Mouse (Mus musculus) heart, postnatal 0 days (tissue): ENCODE data around the gene Hoxc12. TPM values are rescaled to one million over a fixed set of nuclear protein-coding genes. Genes with fewer than 3 reads are reported as not detected.

ENCODE experiments used
- ATAC-seq: fragments of 200-750 bp; cut with Nextera tagmentation; 2 replicates; pipeline ENCODE4 v1.8.0; 2017; ENCODE audit warnings: low read depth, moderate number of reproducible peaks, moderate library complexity; ENCODE audit not compliant: insufficient read depth
- DNase-seq: peaks from one replicate; pipeline ENCODE4 v3.0.0-alpha.2; 2016; ENCODE audit warnings: low spot score
- H3K27ac ChIP-seq: fragments of 300-500 bp; sonication (generic); 2 replicates; pipeline ENCODE4 v1.5.1; 2014; ENCODE audit warnings: low read depth, mild to moderate bottlenecking
- H3K27me3 ChIP-seq: fragments of 300-500 bp; sonication (generic); 2 replicates; pipeline ENCODE4 v1.6.1; 2014; ENCODE audit warnings: low read length, mixed read lengths; ENCODE audit not compliant: control insufficient read depth, insufficient read depth
- H3K36me3 ChIP-seq: fragments of 300-500 bp; sonication (generic); replicated peaks from 2 replicates; pipeline ENCODE4 v1.6.1; 2014; ENCODE audit warnings: low read length, mixed read lengths; ENCODE audit not compliant: control insufficient read depth, insufficient read depth
- H3K4me1 ChIP-seq: fragments of 300-500 bp; sonication (generic); 2 replicates; pipeline ENCODE4 v1.6.1; 2014; ENCODE audit warnings: antibody characterized with exemption; ENCODE audit not compliant: control insufficient read depth, insufficient read depth
- H3K4me2 ChIP-seq: fragments of 300-500 bp; sonication (generic); 2 replicates; pipeline ENCODE4 v1.6.1; 2014; ENCODE audit warnings: low read depth, mild to moderate bottlenecking, low read length, moderate library complexity
- H3K4me3 ChIP-seq: fragments of 300-500 bp; sonication (generic); 2 replicates; pipeline ENCODE4 v1.5.1; 2014; ENCODE audit warnings: low read depth, low read length
- H3K9ac ChIP-seq: fragments of 300-500 bp; sonication (generic); replicated peaks from 2 replicates; pipeline ENCODE4 v1.6.1; 2014; ENCODE audit warnings: low read depth, low read length, mixed read lengths
- H3K9me3 ChIP-seq: fragments of 300-500 bp; sonication (generic); replicated peaks from 2 replicates; pipeline ENCODE4 v1.6.1; 2016; ENCODE audit warnings: low read length; ENCODE audit not compliant: control insufficient read depth
- CTCF ChIP-seq: IDR thresholded peaks from 2 replicates; pipeline ENCODE4 v1.5.1; 2016; ENCODE audit warnings: antibody characterized with exemption, control low read depth, low read depth
- EP300 ChIP-seq: IDR thresholded peaks from 2 replicates; pipeline ENCODE4 v1.6.1; 2016; ENCODE audit warnings: antibody characterized with exemption, low read depth
- WGBS: fragments of 180-500 bp; shearing (Covaris S2); extraction: QIAGEN DNeasy Blood & Tissue Kit; methylation state at CpG from one replicate; pipeline ENCODE4 v1.1.7; 2014; 5-methylcytosine and 5-hydroxymethylcytosine counted together
- microRNA-seq: library from miRNA; unstranded; fragments of <30 nt; microRNA quantifications from one replicate; pipeline ENCODE4, GENCODE M21; 2016
- polyA plus RNA-seq: library from polyadenylated mRNA; unstranded; fragments of >200 nt; fragmentation: Nextera tagmentation; extraction: Ambion mirVana; gene quantifications from 2 replicates; pipeline ENCODE4 v1.2.1, GENCODE M21; 2015
- total RNA-seq: library from RNA; depleted of rRNA; stranded (reverse); fragments of >200 nt; gene quantifications from 2 replicates; pipeline ENCODE4 v1.2.3, GENCODE M21; 2014; ENCODE audit warnings: low replicate concordance; rRNA removed

Hoxc12 gene
- total and polyA plus RNA-seq, 2 experiments from 2014 or later = not detected

DNA sequence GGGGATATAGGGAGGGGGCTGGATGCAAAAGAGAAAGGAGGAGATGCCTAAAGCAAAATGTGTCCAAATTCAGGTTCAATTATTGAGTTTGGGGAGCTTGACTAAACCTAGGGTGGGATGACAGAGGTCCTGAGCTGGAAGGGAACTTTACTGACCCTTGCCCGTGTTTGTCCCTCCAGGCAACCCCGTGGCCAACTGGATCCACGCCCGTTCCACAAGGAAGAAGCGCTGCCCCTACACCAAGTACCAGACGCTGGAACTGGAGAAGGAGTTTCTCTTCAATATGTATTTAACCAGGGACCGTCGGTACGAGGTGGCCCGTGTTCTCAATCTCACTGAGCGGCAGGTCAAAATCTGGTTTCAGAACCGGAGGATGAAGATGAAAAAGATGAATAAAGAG, 47.2 kb downstream of the Hoxc12 start:
- H3K4me2 ChIP-seq = no peak overlapping the region
- peaks cover 6% of the 10 kb centered on the region; the same call in 1 of the 2 replicates for H3K4me1 ChIP-seq
- H3K36me3 ChIP-seq = no peaks in the 10 kb centered on the region
- WGBS = 3% methylated on average over 12 of the region's 12 CpGs
- TF ChIP-seq CTCF = no peak
- no peak for TF ChIP-seq EP300
- H3K4me3 ChIP-seq = no peak overlapping the region
- no peak overlapping the region for H3K27ac ChIP-seq
- H3K9ac ChIP-seq = no peak overlapping the region
- H3K9me3 ChIP-seq = no peaks in the 10 kb centered on the region
- no peak for ATAC-seq
- H3K27me3 ChIP-seq = peaks cover 99% of the 10 kb centered on the region
- no peak for DNase-seq

DNA sequence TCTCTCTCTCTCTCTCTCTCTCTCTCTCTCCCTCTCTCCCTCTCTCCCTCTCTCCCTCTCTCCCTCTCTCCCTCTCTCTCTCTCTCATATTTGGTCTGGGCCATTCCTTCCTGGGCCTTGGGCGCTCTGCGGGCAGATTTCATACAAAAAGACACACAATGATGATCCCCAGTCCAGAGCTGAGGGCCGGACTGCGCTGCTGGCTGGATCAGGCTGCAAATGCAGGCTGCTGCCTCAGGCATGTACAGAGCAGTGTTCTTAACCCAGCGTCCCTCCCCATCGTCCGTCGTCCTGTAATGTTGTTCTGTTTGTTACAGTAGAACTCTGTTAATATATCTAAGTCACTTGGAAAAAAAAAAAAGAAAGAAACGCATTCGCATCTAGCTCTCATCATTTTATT, 48.0 kb downstream of the Hoxc12 start:
- no peak for DNase-seq
- 2% methylated on average over 10 of the region's 10 CpGs for WGBS
- ATAC-seq = no peak

DNA sequence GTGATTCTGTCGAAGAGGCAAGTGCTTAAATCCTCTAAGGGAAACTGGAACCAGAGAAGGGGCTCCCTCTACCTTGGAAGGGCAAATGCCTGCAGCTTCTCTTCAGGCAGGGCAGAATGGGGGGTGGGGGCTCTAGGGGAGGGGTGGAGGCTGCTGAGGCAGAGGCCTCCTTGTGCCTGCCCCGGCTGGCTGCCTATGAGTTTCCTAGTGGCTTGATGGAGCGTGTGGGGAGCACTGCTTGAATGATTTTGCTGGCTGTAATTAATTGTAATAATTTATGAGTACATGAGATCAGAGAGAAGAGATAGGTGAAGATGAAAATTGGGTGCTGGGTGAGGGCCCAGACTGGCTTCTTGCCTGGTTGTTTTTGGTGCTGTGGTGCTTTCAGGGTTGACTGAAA, 48.4 kb downstream of the Hoxc12 start:
- ATAC-seq = no peak
- Histone ChIP-seq H3K4me3 (no peak overlapping the region), H3K9me3 (no peaks in the 10 kb centered on the region), H3K4me2 (no peak overlapping the region), H3K4me1 (peaks cover 6% of the 10 kb centered on the region; the same call in 1 of the 2 replicates), H3K27me3 (peaks cover 99% of the 10 kb centered on the region), H3K27ac (no peak overlapping the region), H3K36me3 (no peaks in the 10 kb centered on the region), H3K9ac (no peak overlapping the region)
- TF ChIP-seq EP300 (no peak), CTCF (no peak)
- WGBS = under 1% methylated on average over 3 of the region's 3 CpGs
- DNase-seq = no peak

More for the DNA sequence above, 48.0 kb downstream of the Hoxc12 start:
- Histone ChIP-seq H3K27me3 (peaks cover 99% of the 10 kb centered on the region), H3K4me1 (peaks cover 6% of the 10 kb centered on the region; the same call in 1 of the 2 replicates), H3K4me2 (no peak overlapping the region), H3K27ac (no peak overlapping the region), H3K4me3 (no peak overlapping the region), H3K36me3 (no peaks in the 10 kb centered on the region), H3K9ac (no peak overlapping the region), H3K9me3 (no peaks in the 10 kb centered on the region)
- TF ChIP-seq CTCF (no peak), EP300 (no peak)

DNA sequence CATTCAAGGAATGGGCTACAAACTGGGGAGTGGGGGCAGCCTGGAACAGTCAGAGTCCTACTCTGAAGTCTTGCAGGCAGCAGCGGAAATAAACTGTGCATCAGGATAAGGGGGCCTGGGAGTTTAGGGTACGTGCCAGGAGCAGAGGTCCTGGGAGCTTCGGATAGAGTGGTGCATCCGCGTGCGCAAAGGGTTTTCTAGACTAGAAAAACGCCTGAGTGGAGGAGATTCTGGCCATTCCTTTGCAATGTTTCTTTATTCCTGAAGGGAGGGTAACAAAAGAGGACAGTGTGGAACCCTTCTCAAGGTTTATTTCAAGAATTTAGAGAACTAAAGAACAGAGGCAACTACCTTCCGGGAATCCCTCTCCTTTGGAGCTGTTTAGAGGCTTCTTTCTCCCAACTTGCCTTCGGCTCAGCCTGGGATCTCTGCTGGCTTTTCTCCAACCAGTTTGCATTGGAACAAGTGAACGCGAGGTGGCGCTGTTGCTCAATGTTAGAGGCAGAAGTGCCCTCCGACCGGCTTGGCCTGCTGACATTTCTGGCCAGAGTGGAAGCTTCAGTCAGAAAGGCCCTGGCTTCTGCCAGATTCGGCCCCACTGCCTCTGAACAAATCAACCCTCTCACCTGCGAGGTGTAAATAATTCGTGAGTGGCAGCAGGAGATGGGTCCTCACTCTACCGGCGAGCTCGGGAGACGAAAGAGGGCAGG, 50.7 kb downstream of the Hoxc12 start:
- Histone ChIP-seq H3K27ac (no peak overlapping the region), H3K9me3 (no peaks in the 10 kb centered on the region), H3K4me3 (no peak overlapping the region), H3K4me1 (no peaks in the 10 kb centered on the region), H3K4me2 (no peak overlapping the region), H3K36me3 (no peaks in the 10 kb centered on the region), H3K27me3 (peaks cover 98% of the 10 kb centered on the region), H3K9ac (no peak overlapping the region)
- TF ChIP-seq EP300 (no peak), CTCF (peak; percentile 93)
- WGBS = 3% methylated on average over 21 of the region's 21 CpGs
- peak; percentile 71 for ATAC-seq
- peak; percentile 87 for DNase-seq

DNA sequence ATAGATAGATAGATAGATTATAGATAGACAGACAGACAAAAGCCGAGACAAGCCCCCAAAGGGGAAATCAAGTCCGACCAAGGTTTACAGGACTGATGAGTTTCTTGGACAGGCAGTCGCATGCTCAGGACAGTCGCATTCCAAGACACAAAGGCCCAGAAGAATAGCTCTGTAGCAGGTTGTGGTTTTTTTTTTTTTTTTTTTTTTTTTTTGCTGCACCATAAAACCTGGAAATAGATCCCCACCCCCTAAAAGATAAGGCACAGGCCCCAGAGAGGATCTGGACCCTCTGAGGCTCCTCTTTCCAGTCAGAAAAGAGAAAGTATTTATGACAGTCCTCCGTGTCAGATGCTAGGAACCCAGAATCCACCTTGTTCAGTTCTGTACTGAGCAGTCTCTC, 51.5 kb downstream of the Hoxc12 start:
- no peak for ATAC-seq
- no peak for DNase-seq
- H3K9ac ChIP-seq = no peak overlapping the region
- 25% methylated on average over 5 of the region's 5 CpGs for WGBS
- H3K4me3 ChIP-seq = no peak overlapping the region
- peaks cover 98% of the 10 kb centered on the region for H3K27me3 ChIP-seq
- no peaks in the 10 kb centered on the region for H3K9me3 ChIP-seq
- H3K4me2 ChIP-seq = no peak overlapping the region
- TF ChIP-seq EP300 = no peak
- no peak for TF ChIP-seq CTCF
- H3K4me1 ChIP-seq = no peaks in the 10 kb centered on the region
- H3K36me3 ChIP-seq = no peaks in the 10 kb centered on the region
- no peak overlapping the region for H3K27ac ChIP-seq

Small RNA genes within 50 kb of the gene (microRNA-seq; reads per million reads assigned to microRNA genes)
- 0.71 reads per million for gene Mir196a-2

Other genes starting within 250 kb of the Hoxc12 start
- gene Calcoco1, start 214.6 kb upstream of the Hoxc12 start, total RNA-seq = 85.9 and 89.5 TPM in 2 replicates
- gene Calcoco1, start 214.6 kb upstream of the Hoxc12 start, polyA plus RNA-seq = 80.7 and 82.9 TPM in 2 replicates
- not detected in 2 replicates for gene Hoxc13, start 15.7 kb upstream of the Hoxc12 start, total RNA-seq
- gene Hoxc13, start 15.7 kb upstream of the Hoxc12 start, polyA plus RNA-seq = not detected in 2 replicates
- gene Hoxc11, start 17.7 kb downstream of the Hoxc12 start, total RNA-seq = not detected in 2 replicates
- not detected in 2 replicates for gene Hoxc11, start 17.7 kb downstream of the Hoxc12 start, polyA plus RNA-seq
- gene Hoxc10, start 30.0 kb downstream of the Hoxc12 start, total RNA-seq = not detected in 2 replicates
- gene Hoxc10, start 30.0 kb downstream of the Hoxc12 start, polyA plus RNA-seq = not detected in 2 replicates
- gene Hoxc5, start 30.7 kb downstream of the Hoxc12 start, total RNA-seq = 0.15 TPM in 1 of 2 replicates, not detected in the other
- not detected in 2 replicates for gene Hoxc5, start 30.7 kb downstream of the Hoxc12 start, polyA plus RNA-seq
- gene Hoxc9, start 39.7 kb downstream of the Hoxc12 start, total RNA-seq = not detected in 2 replicates
- not detected in 2 replicates for gene Hoxc9, start 39.7 kb downstream of the Hoxc12 start, polyA plus RNA-seq
- not detected in 2 replicates for gene Hoxc8, start 53.9 kb downstream of the Hoxc12 start, total RNA-seq
- not detected in 2 replicates for gene Hoxc8, start 53.9 kb downstream of the Hoxc12 start, polyA plus RNA-seq
- gene Hoxc6, start 61.5 kb downstream of the Hoxc12 start, total RNA-seq = not detected in 2 replicates
- 0.12 TPM in 1 of 2 replicates, not detected in the other for gene Hoxc6, start 61.5 kb downstream of the Hoxc12 start, polyA plus RNA-seq
- gene Hoxc4, start 82.2 kb downstream of the Hoxc12 start, total RNA-seq = not detected in 2 replicates
- 0.16 TPM in 1 of 2 replicates, not detected in the other for gene Hoxc4, start 82.2 kb downstream of the Hoxc12 start, polyA plus RNA-seq
- 15.7 and 18.2 TPM in 2 replicates for gene Smug1, start 230.3 kb downstream of the Hoxc12 start, total RNA-seq
- gene Smug1, start 230.3 kb downstream of the Hoxc12 start, polyA plus RNA-seq = 10.0 and 10.1 TPM in 2 replicates